Mouse (Mus musculus) megakaryocyte, embryonic 14.5 days (primary cell): ENCODE measurements at regions not wholly inside any gene's neighbourhood (a gene's known extent, or its start where the extent isn't known, plus 50 kb on each side); places are given as distances from the start of the nearest gene placed in this dataset.

Experiments used
- FLI1 ChIP-seq: IDR thresholded peaks from 2 replicates; pipeline ENCODE4 v1.6.1; 2012; ENCODE audit warnings: low read length, inconsistent platforms, mixed read lengths
- GATA1 ChIP-seq: IDR thresholded peaks from 3 replicates; pipeline ENCODE4 v1.6.1; 2012; ENCODE audit warnings: mixed read lengths, low read length, inconsistent platforms, borderline replicate concordance

- TF ChIP-seq FLI1 (no peak), GATA1 (no peak)
These were observed 256.4 kb downstream of the 3110018I06Rik start for GRCm38 (mm10) chr12:107744822-107745221.
